Mouse (Mus musculus): Measurements from ENCODE around the gene Ciz1.

Ciz1 gene

DNA sequence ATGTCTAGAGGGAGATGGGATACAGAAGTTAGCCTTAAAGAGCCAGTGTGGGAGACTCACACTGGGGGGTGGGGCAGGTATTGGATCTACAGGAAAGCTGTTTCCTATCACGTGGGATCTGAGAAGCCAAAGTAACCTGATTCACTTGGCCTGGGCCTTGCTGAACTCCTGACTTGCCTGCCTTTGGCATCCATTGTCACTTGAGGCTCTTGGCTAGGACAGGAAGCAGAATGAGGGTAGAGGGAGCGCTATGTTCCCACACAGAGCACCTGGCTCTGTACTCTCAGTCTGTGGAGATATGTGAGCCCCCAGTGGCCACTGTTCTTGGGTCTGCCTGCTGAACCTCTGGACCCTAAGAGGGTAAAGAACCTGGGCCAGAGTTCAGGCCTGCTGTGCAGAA lies 64.4 kb downstream of the Ciz1 start:
- DNase-seq (ENCODE audit: extremely low spot score), result no peak

- no peak for DNase-seq (ENCODE audit: extremely low spot score)
Measured at GRCm38 (mm10) chr2:32417486-32417885, 65.4 kb downstream of the Ciz1 start.

DNA sequence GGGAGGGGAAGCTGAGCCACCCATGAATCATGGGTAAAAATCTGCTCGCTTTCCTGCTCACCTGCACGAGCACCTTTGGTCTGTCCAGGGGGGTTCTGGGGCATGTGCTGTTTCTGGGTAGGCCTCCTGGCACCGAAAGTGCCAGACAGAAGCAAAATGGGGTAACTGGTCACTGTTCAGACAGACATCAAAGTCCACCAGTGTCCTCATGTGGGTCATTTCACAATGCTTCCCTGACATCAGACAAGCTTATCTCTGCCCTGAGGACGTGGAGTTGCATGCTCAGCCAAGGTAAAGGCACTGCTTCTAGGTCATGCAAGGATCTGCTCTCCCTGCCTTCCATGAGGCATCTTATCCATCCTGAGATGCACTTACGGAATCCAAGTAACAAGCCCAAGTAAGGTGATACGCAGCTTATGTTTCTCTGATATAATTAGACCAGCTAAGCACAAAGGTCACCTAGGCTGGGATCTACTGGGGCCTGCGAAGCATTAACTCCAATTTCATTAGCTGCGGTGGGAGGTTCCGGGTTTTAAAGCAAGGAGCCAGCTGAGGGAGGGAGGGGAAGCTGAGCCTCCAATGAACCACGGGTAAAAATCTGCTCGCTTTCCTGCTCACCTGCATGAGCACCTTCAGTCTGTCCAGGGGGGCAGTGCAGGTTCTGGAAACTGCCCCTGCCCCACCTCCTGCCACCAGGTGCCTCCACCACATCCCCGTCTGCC lies 66.5 kb downstream of the Ciz1 start:
- no peak for DNase-seq (ENCODE audit: extremely low spot score)

- DNase-seq (ENCODE audit: extremely low spot score), result no peak
Measured at GRCm38 (mm10) chr2:32419359-32419758, 67.2 kb downstream of the Ciz1 start.

GRCm38 (mm10) chr2:32420066-32420608 lies 68.0 kb downstream of the Ciz1 start:
- no peak for DNase-seq (ENCODE audit: extremely low spot score)

DNA sequence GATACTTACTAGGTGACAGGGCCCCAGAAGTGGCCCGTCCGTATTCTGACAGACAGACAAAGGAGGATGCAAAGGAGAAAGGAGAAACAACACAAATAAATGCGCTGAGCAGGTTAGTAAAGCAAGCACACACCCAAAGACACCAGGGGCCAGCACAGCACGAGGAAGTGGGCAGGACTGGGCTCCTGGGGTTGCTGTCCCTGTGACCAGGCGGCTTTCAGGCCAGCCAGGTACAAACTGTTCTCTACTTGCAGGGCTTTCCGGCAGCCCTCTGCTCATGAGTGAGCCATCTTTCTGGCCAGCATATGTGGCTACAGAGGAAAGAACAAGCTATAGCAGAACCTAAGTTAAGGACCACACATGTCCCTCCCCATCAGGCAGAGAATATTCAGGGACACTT lies 68.5 kb downstream of the Ciz1 start:
- no peak for DNase-seq (ENCODE audit: extremely low spot score)

GRCm38 (mm10) chr2:32421851-32422251 lies 69.7 kb downstream of the Ciz1 start:
- no peak for DNase-seq (ENCODE audit: extremely low spot score)

DNA sequence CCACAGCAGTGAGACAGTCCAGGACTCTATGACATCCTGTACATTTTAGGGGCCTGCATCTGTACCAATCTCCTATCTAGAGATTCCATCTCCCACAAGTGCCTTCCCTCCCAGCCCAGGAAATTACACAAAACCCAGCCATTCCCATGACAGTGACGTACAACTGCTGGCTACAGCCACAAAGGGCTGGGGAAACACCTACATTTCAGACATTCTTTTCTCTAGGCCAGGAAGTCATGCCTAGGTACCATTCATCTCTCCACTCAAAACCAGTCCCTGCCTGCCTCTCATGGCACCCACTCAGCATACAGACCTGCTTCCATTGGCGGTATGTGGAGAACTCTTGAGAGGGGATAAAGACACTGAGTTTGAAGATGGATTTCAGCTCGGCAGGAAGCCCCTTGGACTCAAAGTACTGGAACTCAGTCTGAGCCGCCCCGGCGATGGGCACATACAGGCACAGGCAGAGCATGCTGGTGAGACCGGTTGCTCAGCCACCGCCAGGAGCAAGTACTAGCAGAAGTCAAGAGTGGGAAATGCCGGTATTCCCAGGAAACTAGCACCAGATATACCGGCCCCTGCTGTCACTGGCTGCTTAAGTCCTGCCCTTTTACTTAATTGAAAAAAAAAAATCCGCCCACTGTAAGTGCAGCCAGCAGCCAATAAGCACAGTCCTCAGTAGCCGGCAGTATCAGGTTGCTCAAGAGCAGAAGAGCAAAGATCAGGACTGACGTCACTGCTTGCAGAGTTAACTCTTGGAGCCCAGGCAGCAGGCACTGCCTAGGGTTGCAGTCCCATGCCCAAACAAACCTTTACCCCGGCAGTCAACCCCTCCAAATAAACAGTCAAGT lies 71.6 kb downstream of the Ciz1 start:
- DNase-seq (ENCODE audit: extremely low spot score), result peak; percentile 70

DNA sequence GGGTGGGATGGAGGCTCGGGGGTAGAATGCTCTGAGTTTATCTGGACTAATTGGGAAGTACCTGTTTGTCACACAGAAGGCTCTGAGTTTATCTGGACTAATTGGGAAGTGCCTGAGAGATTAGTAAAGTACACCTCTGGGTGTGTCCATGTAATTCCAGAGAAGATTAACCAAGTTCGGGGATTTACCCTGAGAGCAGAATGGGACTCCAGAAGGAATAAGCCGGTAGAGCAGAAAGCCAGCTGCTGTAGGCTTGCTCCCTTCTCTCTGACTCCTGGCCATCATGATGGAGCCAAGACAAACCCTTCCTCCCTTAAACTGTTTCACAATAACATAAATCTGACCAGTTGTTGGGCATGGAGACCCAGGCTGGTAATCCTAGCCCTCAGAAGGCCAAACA lies 72.7 kb downstream of the Ciz1 start:
- DNase-seq (ENCODE audit: extremely low spot score), result no peak

GRCm38 (mm10) chr2:32425568-32425967 lies 73.4 kb downstream of the Ciz1 start:
- no peak for DNase-seq (ENCODE audit: extremely low spot score)

DNA sequence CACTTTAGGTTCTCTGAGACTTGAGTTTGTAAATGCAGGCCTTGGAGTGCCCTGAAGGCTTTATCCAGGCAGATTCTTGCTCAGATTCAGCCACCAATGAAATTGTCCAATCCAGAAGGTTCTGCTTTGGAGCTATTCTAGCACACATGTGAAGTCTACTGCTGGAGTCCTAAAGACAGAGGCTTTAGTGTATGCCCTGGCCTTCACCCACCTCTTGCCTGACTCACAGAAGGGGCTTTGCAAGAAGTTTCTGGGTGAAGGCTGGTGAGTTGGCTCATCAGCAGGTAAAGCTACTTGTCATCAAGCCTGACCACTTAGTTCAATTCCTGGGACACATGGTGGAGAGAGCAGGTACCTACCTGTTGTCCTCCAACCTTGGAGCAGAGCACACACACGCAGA lies 74.0 kb downstream of the Ciz1 start:
- no peak for DNase-seq (ENCODE audit: extremely low spot score)

DNA sequence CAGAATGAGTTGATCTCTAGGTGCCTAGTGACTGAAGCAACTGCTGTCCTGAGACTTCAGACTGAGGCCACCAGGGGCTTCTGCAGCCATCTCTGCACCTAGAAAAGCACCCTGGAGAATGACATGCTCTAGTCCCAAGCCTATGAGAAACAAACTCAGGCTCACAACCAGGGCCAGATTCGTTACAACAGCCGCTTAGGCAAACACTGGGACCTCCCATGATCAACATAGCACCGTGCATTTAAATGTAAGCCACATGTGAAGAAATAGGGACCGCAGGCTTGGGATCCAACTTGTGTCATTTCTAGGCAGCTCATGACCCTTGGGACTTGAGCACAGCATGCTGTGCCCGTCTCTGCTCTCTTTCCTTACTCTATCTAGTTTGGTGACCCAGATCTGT lies 75.6 kb downstream of the Ciz1 start:
- no peak for DNase-seq (ENCODE audit: extremely low spot score)

DNA sequence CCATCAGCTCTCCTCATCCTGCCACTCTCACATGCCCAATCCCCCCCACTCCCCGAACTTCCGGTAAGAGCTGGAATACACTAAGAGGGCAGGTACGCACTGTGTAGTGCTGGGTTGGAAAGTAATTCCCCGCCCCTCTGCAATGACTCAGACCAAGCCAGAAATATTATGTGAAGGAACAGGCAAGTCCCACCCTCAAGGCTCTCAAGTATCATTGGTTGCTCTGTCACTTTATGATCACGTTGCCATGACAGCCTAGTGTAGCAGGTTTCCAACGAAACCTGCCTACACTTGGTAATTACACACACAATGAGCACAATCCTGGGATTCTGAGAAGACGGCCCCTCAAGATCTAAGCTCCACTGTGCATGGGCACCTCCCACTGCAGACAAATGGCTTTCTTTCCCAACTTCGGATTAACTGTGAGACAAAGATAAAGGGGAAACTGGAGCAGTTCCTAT lies 76.2 kb downstream of the Ciz1 start:
- no peak for DNase-seq (ENCODE audit: extremely low spot score)

- DNase-seq (ENCODE audit: extremely low spot score), result no peak
Measured at GRCm38 (mm10) chr2:32429215-32429891, 77.2 kb downstream of the Ciz1 start.

All from embryo, embryonic 9.5 days (tissue).